Mouse (Mus musculus) testis, adult 2 months (tissue): ENCODE measurements around the gene Samd4. TPM values are rescaled to one million over a fixed set of nuclear protein-coding genes. Genes with fewer than 3 reads are reported as not detected.

Experiments
- H3K27ac ChIP-seq: fragments of 200-500 bp; 2 replicates; pipeline ENCODE4 v1.5.1; 2012; ENCODE audit warnings: low read depth, low read length; ENCODE audit not compliant: control insufficient read depth, insufficient read depth
- H3K27me3 ChIP-seq: fragments of 200-500 bp; 2 replicates; pipeline ENCODE4 v1.6.1; 2012; ENCODE audit warnings: mild to moderate bottlenecking, low read length, moderate library complexity; ENCODE audit not compliant: control insufficient read depth, insufficient read depth
- H3K36me3 ChIP-seq: fragments of 200-500 bp; 2 replicates; pipeline ENCODE4 v1.6.1; 2012; ENCODE audit warnings: mild to moderate bottlenecking, low read length; ENCODE audit not compliant: control insufficient read depth, insufficient read depth
- H3K4me1 ChIP-seq: fragments of 200-500 bp; 2 replicates; pipeline ENCODE4 v1.6.1; 2012; ENCODE audit warnings: low read length; ENCODE audit not compliant: control insufficient read depth, insufficient read depth
- H3K4me3 ChIP-seq: fragments of 200-500 bp; 2 replicates; pipeline ENCODE4 v1.5.1; 2012; ENCODE audit warnings: low read depth, mild to moderate bottlenecking, low read length, moderate library complexity, mixed read lengths; ENCODE audit not compliant: control insufficient read depth
- CTCF ChIP-seq: fragments of 200-500 bp; IDR thresholded peaks from 2 replicates; pipeline ENCODE4 v1.5.1; 2012; ENCODE audit warnings: low read depth, mild to moderate bottlenecking, inconsistent platforms, low read length, moderate library complexity; ENCODE audit not compliant: control insufficient read depth, insufficient read depth, insufficient replicate concordance
- POLR2A ChIP-seq: fragments of 200-500 bp; IDR thresholded peaks from 2 replicates; pipeline ENCODE4 v1.6.1; 2012; ENCODE audit warnings: low read depth, mild to moderate bottlenecking, inconsistent platforms, low read length, moderate library complexity; ENCODE audit not compliant: control insufficient read depth
- polyA plus RNA-seq: library from polyadenylated mRNA; depleted of rRNA; stranded (reverse); fragments of >200 nt; gene quantifications from 2 replicates; pipeline ENCODE4 v1.2.3, GENCODE M21; 2012

Samd4 gene
- polyA plus RNA-seq, 1 experiment: 693 TPM

DNA sequence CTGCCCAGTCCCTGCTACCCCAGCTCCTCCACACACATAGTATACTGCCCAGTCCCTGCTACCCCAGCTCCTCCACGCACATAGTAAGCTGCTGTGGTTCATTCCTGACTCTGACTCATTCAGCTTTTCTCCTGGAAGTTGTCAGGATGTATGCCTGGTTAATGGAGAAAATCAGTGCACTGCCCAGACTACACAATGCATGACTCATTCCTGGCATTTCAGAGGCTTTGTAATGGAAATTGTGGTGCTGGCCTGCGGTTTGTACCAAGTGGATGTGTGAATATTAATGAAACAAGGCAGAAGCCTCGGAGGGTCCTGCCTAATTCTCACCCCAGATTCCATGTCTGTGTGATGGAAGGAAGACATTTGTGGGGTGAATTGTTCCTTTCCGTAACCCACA is 107.0 kb downstream of the Samd4 start:
- H3K4me1 ChIP-seq: no peaks in the 10 kb centered on the region
- TF ChIP-seq POLR2A (no peak), CTCF (no peak)
- no peaks in the 10 kb centered on the region for H3K36me3 ChIP-seq
- H3K27me3 ChIP-seq: no peaks in the 10 kb centered on the region
- no peak overlapping the region for H3K4me3 ChIP-seq
- H3K27ac ChIP-seq: no peak overlapping the region

DNA sequence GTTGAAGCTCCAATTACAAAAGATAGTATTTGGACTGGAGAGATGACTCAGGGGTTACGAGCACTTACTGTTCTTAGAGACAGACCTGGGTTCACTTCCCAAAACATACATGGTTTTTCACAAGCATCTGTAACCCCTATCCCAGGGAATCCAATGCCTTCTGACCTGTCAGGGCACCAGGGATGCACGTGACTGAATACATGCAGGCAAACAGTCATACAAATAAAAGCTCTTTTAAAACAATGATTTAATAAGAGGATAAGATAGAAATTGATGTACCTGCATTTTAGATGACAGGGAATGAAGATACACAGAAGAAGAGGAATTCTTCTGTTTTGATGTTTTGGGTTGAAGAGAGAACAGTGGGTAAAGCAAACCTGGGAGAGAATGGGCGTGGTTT is 107.8 kb downstream of the Samd4 start:
- Histone ChIP-seq H3K27ac (no peak overlapping the region), H3K27me3 (no peaks in the 10 kb centered on the region), H3K4me1 (no peaks in the 10 kb centered on the region), H3K4me3 (no peak overlapping the region), H3K36me3 (no peaks in the 10 kb centered on the region)
- TF ChIP-seq POLR2A (no peak), CTCF (no peak)

DNA sequence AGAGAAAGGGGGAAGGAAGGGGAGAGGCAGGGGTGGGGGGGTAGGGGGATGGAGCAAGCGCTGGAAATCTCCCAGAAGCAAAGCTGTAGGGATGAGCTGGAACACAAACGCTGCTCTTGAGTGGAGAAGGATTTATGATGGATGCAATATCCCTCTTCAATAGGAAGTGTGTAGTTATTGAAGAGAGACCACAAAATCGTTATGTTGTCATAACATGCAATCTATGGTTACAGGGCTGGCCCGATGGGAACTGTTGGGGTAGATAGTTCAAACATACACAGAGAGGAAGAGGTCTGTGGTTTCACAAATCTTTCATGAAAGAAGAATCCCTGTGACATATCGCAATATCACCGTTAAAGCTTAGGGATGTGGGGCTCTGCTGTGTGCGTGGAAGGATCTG is 112.0 kb downstream of the Samd4 start:
- no peak for TF ChIP-seq POLR2A
- no peak for TF ChIP-seq CTCF
- H3K27me3 ChIP-seq: no peaks in the 10 kb centered on the region
- no peak overlapping the region for H3K4me3 ChIP-seq
- H3K36me3 ChIP-seq: no peaks in the 10 kb centered on the region
- H3K4me1 ChIP-seq: no peaks in the 10 kb centered on the region
- no peak overlapping the region for H3K27ac ChIP-seq

DNA sequence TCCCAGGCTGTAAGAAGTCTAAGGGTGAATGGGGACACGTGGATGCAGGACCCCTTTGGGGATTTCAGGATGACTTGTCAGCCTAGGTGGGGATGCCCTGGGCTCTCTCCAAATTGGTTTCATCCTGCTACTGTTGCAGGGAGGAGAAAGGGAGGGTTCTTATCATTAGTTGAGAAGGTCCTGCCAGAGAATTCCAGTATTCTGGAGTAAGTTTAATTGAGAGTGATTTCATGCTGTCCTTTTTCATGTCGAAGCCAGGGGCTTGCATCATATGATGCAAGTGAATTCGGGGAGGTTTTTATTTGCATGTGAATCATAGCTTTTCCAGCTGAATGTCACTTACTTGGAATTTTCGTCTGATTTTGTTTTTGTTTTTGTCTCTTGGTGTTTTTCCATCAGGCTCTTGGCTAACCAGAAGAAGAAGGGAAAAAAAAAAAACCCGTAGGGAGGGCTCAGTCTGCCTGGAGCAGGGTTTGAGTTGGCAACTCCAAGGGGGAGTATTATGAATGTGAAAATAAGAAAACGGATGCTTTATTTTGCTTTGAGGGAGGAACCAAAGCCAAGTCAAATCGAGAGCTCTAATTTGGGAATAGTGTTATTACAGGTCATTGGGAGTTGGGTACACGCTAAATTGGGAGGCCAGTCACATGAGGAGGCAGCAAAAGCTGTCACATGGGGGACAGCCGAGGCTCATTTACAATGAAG is 116.8 kb downstream of the Samd4 start:
- no peaks in the 10 kb centered on the region for H3K4me1 ChIP-seq
- H3K4me3 ChIP-seq: no peak overlapping the region
- H3K27me3 ChIP-seq: no peaks in the 10 kb centered on the region
- TF ChIP-seq CTCF (no peak), POLR2A (no peak)
- no peak overlapping the region for H3K27ac ChIP-seq
- no peaks in the 10 kb centered on the region for H3K36me3 ChIP-seq

DNA sequence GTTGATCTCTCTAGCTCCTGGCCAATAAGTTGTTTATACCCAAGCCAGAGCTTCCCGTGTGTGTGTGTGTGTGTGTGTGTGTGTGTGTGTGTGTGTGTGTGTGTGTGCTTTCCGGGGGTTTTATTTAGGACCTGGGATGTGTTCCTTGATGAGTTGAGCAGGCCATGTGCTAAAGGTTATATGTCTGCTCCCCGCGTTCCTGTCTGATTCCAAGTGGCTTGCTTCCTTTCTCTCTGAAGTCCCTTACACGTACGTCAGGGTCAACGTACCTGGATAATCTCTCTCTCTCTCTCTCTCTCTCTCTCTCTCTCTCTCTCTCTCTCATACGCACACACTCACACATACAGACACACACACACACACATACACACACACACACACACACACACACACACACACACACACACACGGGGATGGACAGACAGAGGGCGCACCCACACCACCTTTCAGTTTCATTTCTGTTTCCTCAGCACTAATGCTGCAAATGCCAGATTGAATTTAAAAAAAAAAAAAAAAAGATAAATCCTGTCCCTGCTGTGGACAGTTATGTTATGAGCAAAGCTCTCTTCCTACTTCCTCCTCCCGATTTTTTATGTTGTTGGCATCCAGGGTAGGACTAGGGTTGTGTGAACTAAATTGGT is 117.6 kb downstream of the Samd4 start:
- Histone ChIP-seq H3K4me3 (peak overlapping the region; percentile 89), H3K27me3 (no peaks in the 10 kb centered on the region), H3K36me3 (no peaks in the 10 kb centered on the region), H3K27ac (no peak overlapping the region), H3K4me1 (no peaks in the 10 kb centered on the region)
- TF ChIP-seq POLR2A: no peak
- TF ChIP-seq CTCF: no peak

DNA sequence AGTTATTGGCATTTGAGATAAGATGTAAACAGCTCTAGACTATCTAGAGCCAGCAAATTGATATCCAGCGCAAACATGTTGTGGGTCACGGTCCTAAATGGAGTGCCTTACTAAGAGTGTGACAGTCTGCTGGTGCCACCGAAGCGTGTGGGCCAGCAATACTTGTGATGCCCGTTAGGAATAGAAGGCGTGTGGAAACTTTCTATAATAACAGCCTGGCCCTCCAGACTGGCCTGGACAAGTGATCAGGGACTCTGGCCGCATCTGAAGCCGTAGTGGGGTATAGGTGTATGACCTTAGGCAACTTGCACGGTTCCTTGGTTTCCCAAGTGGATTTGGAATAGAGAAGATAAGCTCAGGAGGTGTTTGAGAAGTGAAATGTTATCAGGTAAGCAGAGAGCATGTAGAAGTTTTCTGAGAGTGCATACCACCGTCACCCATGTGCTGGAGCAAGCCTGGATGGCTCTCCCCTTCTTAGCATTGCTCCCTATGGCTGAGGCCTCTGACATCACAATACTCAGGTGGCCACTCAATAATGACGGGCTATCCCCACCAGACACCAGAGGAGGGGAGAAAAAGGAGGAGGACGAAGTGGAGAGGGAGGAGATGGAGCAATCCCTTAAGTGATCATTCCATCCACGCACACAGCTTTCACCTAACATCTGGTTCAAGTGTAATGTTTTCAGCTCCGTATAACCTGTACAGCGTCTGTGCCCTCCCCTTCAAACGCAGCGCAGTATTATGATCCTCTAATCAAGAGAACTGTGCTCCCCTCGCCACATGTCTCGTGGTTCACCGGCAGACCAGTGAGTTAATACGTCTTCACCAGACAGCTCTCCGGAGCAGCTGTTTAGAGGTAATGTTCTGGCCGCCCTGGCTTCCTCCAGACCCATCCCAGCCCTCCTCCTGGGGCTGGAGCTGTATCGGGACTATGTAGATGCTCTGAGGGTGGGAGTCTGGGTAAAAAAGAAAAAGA is 118.4 kb downstream of the Samd4 start:
- Histone ChIP-seq H3K4me3 (peak overlapping the region; percentile 89), H3K27me3 (no peaks in the 10 kb centered on the region), H3K4me1 (no peaks in the 10 kb centered on the region), H3K27ac (peak overlapping the region; percentile 72; the same call in 1 of the 2 replicates), H3K36me3 (no peaks in the 10 kb centered on the region)
- TF ChIP-seq CTCF (no peak), POLR2A (peak; percentile 36; the same call in 1 of the 2 replicates)

DNA sequence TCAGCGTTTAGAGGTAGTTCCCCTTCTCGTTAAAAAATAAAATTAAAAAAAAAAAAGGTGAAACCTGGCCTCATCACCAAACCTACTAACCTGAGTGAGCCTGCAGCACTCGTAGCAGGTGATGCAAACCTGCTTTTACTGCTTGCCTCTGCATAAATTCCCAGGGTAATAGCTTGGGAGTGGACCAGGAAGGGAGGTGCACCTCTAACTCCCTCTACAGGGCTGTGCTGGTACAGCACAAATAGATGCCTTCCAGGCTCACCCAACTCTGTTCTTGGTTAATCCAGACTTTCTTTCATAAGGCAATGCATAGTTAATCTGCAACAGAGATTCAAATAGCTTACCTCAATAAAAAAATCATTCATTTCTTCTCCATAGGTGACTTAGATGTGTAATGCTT is 121.5 kb downstream of the Samd4 start:
- H3K4me3 ChIP-seq: no peak overlapping the region
- no peaks in the 10 kb centered on the region for H3K36me3 ChIP-seq
- no peak for TF ChIP-seq CTCF
- TF ChIP-seq POLR2A: no peak
- H3K27ac ChIP-seq: no peak overlapping the region
- no peaks in the 10 kb centered on the region for H3K4me1 ChIP-seq
- H3K27me3 ChIP-seq: no peaks in the 10 kb centered on the region
